ENCODE assay signal across 19 mouse cellular contexts in the genomic region with DNA sequence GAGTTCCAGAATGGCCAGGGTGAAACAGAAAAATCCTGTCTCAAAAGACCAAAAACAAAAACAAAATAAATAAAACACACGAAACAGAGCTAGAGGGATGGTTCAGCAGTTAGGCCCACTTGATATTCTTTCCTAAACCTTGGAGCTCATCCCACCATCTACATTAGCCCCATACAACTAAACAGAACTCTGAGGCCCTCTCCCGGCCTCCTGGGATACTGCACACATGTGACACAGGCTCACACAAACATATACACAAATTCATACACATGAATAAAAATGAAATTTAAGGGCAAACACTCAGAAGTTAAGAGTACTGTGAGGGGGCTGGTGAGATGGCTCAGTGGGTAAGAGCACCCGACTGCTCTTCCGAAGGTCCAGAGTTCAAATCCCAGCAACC.
"Had no signal": no experiment of that assay in that cellular context is flagged by ENCODE, and none has a peak within 500 bp of the region (broad histone marks: within the 10 kb centered on the region; RNA-seq: fewer than 3 reads in every experiment).

No protein-coding gene starts in this region.

- ATAC-seq: liver, postnatal 0 days; lung, postnatal 0 days had no signal

- DNase-seq: kidney, adult 8-10 months; kidney, postnatal 10 days; kidney, postnatal 36 days; left cerebral cortex, postnatal 4 days; liver, postnatal 0 days; lung, embryonic 14.5 days; midbrain, embryonic 14.5 days; right cerebral cortex, postnatal 4 days; thymus, adult 2 months; thymus, postnatal 14 days; thymus, postnatal 4 days had no signal

- H3K27ac ChIP-seq: kidney, embryonic 15.5 days; limb, embryonic 12.5 days; limb, embryonic 15.5 days; liver, embryonic 14.5 days; macrophage; stomach, postnatal 0 days had no signal

- H3K9me3 ChIP-seq: kidney, embryonic 15.5 days; limb, embryonic 12.5 days; limb, embryonic 15.5 days had no signal

- H3K4me3 ChIP-seq: kidney, embryonic 15.5 days; limb, embryonic 12.5 days; limb, embryonic 15.5 days had no signal

- H3K27me3 ChIP-seq: kidney, embryonic 15.5 days; limb, embryonic 12.5 days; limb, embryonic 15.5 days had no signal

- H3K9ac ChIP-seq: kidney, embryonic 15.5 days; limb, embryonic 12.5 days; limb, embryonic 15.5 days; liver, embryonic 14.5 days; liver, postnatal 0 days; lung, embryonic 14.5 days had no signal

- H3K4me2 ChIP-seq: kidney, embryonic 15.5 days; limb, embryonic 12.5 days; limb, embryonic 15.5 days; liver, embryonic 11.5 days; lung, embryonic 14.5 days had no signal
